Mouse (Mus musculus): ENCODE data around the gene Rbm25. TPM values are rescaled to one million over a fixed set of nuclear protein-coding genes. Genes with fewer than 3 reads are reported as not detected.

Gene Rbm25
- polyA plus RNA-seq, 1 experiment, result 5.2 TPM

DNA sequence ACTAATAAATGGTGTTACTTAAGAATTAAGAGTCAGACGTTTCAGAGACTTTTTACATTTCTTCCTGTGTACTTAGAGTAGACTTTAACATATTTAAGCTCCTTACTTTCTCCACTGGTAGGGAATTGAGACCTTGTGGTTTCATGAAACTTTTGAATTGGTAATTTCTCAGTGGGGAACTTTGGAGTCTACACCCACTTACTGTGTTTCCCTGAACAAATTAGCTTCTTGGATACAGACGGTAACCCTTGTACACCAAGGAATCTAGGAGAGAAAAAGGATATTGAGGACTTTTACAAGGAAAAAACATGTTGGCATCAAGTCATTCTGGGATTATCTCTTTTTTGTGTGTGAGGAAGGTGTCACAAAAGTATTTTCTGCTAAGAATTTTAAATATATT, 2.8 kb downstream of the Rbm25 start:
- Histone ChIP-seq H3K36me3 (ENCODE audit: control insufficient read depth) (peaks cover 39% of the 10 kb centered on the region), H3K27me3 (ENCODE audit: control insufficient read depth) (no peaks in the 10 kb centered on the region), H3K4me3 (replicated peaks) (peak overlapping the region; percentile 96), H3K9me3 (ENCODE audit: control insufficient read depth, low read length) (no peaks in the 10 kb centered on the region), H3K4me1 (ENCODE audit: control insufficient read depth) (peaks cover 23% of the 10 kb centered on the region)
- TF ChIP-seq GATA1 (IDR thresholded peaks at IDR 0.05; ENCODE audit: low read length) (no peak), TAL1 (IDR thresholded peaks at IDR 0.05; ENCODE audit: low read length) (no peak)

DNA sequence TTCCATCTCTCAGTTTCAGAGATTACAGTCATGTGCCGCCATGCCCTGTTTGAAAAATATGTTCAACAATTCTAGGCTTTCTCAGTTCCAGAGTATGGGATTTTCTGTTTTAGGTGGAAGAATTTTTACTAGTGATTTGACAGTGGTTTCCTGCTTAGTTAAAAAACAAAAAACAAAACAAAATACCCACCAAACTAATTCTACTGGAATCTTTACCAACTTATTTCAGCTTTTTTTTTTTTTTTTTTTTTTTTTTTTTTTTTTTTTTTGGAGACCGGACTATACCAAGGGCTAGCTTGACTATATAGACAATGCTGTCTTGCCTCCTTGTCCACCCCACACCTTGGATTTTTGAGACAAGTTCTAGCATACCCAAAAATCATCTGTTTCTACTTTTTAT, 10.2 kb downstream of the Rbm25 start:
- H3K4me1 ChIP-seq (ENCODE audit: control insufficient read depth), result peaks cover 5% of the 10 kb centered on the region
- no peaks in the 10 kb centered on the region for H3K27me3 ChIP-seq (ENCODE audit: control insufficient read depth)
- no peaks in the 10 kb centered on the region for H3K9me3 ChIP-seq (ENCODE audit: control insufficient read depth, low read length)
- peaks cover 88% of the 10 kb centered on the region for H3K36me3 ChIP-seq (ENCODE audit: control insufficient read depth)
- H3K4me3 ChIP-seq (replicated peaks), result no peak overlapping the region
- TF ChIP-seq TAL1 (IDR thresholded peaks at IDR 0.05; ENCODE audit: low read length), result no peak
- TF ChIP-seq GATA1 (IDR thresholded peaks at IDR 0.05; ENCODE audit: low read length), result no peak

DNA sequence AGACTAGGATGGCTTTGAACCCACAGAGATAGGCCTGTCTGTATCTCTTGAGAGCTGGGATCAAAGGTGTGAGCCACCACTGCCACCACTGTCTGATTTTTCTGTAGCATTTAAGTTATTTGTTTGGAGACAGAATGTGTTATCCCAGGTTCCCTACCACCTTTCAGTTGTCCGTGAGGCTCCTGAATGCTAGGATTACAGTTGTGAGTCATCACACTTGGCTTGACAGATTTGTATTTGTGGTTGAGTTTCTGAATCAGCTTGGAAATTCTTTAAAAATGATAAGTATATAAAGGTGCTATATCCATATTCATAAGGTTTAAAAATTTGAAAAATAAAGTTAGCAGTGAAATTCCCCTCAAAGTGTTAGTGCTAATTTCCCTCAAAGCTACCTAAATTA, 12.1 kb downstream of the Rbm25 start:
- Histone ChIP-seq H3K27me3 (ENCODE audit: control insufficient read depth) (no peaks in the 10 kb centered on the region), H3K4me3 (replicated peaks) (no peak overlapping the region), H3K4me1 (ENCODE audit: control insufficient read depth) (no peaks in the 10 kb centered on the region; the same call in 1 of the 2 replicates), H3K36me3 (ENCODE audit: control insufficient read depth) (peaks cover 88% of the 10 kb centered on the region), H3K9me3 (ENCODE audit: control insufficient read depth, low read length) (no peaks in the 10 kb centered on the region)
- TF ChIP-seq GATA1 (IDR thresholded peaks at IDR 0.05; ENCODE audit: low read length) (no peak), TAL1 (IDR thresholded peaks at IDR 0.05; ENCODE audit: low read length) (no peak)

DNA sequence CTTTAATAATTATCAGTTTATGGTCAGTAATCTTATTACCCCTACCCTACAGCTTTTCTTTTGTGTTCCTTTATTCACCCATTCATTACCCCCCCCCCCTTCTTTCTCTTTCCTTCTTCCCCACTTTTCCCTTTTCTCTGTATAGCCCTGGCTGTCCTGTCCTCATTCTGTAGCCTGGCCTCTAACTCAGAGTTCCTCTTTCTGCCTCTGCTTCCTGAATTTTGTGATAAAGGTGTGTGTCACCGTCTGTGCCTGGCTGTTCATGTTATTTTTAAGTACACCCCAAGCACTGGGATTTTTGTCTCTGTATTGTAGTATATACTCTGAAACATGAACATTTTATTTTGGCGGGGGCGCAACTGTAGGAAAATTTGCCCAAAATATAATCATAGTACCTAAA, 19.3 kb downstream of the Rbm25 start:
- H3K36me3 ChIP-seq (ENCODE audit: control insufficient read depth), result peaks cover 94% of the 10 kb centered on the region
- no peak for TF ChIP-seq TAL1 (IDR thresholded peaks at IDR 0.05; ENCODE audit: low read length)
- no peak for TF ChIP-seq GATA1 (IDR thresholded peaks at IDR 0.05; ENCODE audit: low read length)
- H3K4me3 ChIP-seq (replicated peaks), result no peak overlapping the region
- peaks cover 2% of the 10 kb centered on the region for H3K4me1 ChIP-seq (ENCODE audit: control insufficient read depth)
- H3K27me3 ChIP-seq (ENCODE audit: control insufficient read depth), result no peaks in the 10 kb centered on the region
- no peaks in the 10 kb centered on the region for H3K9me3 ChIP-seq (ENCODE audit: control insufficient read depth, low read length)

DNA sequence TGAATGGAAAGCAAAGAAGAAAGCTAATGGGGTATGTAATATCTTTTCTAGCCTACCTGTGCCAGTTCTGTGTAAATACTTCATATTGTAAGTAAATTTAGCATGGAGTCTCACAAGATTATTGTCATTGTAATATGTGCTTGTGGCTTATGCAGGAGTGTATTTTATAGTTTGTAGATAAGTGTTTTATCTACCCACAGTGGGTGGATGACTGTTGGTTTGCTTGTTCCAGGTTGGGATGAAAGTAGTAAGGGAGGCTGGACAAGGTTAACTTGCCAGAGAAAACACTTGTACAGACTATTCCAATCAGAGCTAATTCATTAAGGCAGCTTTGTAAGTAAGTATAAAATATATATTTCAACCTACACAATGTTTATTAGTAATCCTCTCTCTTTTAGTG, 20.4 kb downstream of the Rbm25 start:
- H3K9me3 ChIP-seq (ENCODE audit: control insufficient read depth, low read length), result no peaks in the 10 kb centered on the region
- H3K4me1 ChIP-seq (ENCODE audit: control insufficient read depth), result peaks cover 2% of the 10 kb centered on the region
- H3K36me3 ChIP-seq (ENCODE audit: control insufficient read depth), result peaks cover 95% of the 10 kb centered on the region
- H3K4me3 ChIP-seq (replicated peaks), result no peak overlapping the region
- no peaks in the 10 kb centered on the region for H3K27me3 ChIP-seq (ENCODE audit: control insufficient read depth)
- TF ChIP-seq TAL1 (IDR thresholded peaks at IDR 0.05; ENCODE audit: low read length), result no peak

DNA sequence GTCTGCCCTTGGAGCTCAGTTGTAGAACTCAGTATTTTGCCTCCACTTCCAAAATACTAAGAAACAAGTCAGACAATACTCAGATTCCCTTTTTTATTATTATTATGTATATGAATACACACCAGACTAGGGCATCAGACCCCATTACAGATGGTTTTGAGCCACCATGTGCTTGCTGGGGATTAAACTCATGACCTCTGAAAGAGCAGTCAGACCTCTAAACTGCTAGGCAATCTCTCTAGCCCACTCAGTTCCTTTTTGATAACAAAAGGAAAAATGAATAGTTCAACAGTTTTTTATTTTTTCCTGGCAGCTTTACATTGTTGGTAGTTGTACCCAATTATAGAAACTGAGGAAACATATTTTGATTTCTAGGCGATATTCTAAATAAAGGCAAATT, 54.4 kb downstream of the Rbm25 start:
- H3K36me3 ChIP-seq (ENCODE audit: control insufficient read depth), result peaks cover 39% of the 10 kb centered on the region
- no peaks in the 10 kb centered on the region for H3K9me3 ChIP-seq (ENCODE audit: control insufficient read depth, low read length)
- TF ChIP-seq TAL1 (IDR thresholded peaks at IDR 0.05; ENCODE audit: low read length), result no peak
- no peak for TF ChIP-seq GATA1 (IDR thresholded peaks at IDR 0.05; ENCODE audit: low read length)
- H3K27me3 ChIP-seq (ENCODE audit: control insufficient read depth), result no peaks in the 10 kb centered on the region
- H3K4me1 ChIP-seq (ENCODE audit: control insufficient read depth), result peaks cover 21% of the 10 kb centered on the region
- H3K4me3 ChIP-seq (replicated peaks), result no peak overlapping the region

DNA sequence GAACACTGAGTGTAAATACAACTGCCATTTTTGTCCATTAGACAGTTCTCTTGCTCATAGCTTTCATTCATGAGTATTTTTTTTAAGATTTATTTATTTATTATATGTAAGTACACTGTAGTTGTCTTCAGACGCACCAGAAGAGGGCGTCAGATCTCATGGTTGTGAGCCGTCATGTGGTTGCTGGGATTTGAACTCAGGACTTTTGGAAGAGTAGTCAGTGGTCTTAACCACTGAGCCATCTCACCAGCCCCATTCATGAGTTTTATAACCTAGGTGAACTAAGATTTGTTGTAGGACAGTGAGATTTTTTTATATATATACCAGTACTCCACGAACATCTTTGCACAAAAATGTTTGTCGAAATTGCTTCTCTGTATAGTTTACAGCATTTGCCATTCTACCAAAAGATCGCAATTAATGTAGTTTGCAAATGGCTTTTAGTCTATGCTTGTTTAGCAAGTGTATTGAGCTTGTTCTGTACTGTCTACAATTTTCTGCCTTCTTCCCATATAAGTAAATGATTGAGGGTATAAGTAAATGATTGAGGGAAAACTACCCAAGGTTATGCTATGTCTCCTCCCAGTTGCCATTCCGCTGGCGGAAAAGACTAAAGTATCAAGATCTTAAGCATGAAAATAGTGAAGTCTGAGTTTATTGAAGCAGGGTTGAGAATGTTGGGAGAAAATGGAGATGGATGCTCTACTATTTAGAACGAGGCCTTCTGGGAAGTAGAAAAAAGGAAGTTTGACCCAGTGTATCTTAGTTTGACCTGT, 55.7 kb downstream of the Rbm25 start:
- Histone ChIP-seq H3K4me1 (ENCODE audit: control insufficient read depth) (peaks cover 29% of the 10 kb centered on the region), H3K36me3 (ENCODE audit: control insufficient read depth) (peaks cover 33% of the 10 kb centered on the region), H3K4me3 (replicated peaks) (no peak overlapping the region), H3K9me3 (ENCODE audit: control insufficient read depth, low read length) (no peaks in the 10 kb centered on the region), H3K27me3 (ENCODE audit: control insufficient read depth) (no peaks in the 10 kb centered on the region)
- TF ChIP-seq GATA1 (IDR thresholded peaks at IDR 0.05; ENCODE audit: low read length) (no peak), TAL1 (IDR thresholded peaks at IDR 0.05; ENCODE audit: low read length) (no peak)

DNA sequence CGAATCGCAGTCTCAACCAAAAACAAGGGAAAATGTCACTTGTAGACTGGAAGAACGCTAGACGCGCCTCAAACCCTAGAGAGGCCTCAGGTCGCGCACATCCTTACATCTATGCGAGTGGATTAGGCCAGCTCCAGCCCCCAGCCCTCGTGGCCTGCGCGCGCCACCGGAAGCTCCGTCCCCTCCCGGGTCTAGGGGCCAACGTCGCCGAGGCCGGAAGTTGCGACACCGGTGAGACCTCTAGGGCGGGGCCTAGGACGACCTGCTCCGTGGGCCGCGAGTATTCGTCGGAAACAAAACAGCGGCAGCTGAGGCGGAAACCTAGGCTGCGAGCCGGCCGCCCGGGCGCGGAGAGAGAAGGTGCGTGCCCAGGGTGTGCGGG, 56.9 kb downstream of the Rbm25 start, which contains the start of gene Psen1:
Gene Psen1 (plus strand): TSS at position 219 of the 382 bp plus-strand sequence.
- peaks cover 29% of the 10 kb centered on the region for H3K4me1 ChIP-seq (ENCODE audit: control insufficient read depth)

DNA sequence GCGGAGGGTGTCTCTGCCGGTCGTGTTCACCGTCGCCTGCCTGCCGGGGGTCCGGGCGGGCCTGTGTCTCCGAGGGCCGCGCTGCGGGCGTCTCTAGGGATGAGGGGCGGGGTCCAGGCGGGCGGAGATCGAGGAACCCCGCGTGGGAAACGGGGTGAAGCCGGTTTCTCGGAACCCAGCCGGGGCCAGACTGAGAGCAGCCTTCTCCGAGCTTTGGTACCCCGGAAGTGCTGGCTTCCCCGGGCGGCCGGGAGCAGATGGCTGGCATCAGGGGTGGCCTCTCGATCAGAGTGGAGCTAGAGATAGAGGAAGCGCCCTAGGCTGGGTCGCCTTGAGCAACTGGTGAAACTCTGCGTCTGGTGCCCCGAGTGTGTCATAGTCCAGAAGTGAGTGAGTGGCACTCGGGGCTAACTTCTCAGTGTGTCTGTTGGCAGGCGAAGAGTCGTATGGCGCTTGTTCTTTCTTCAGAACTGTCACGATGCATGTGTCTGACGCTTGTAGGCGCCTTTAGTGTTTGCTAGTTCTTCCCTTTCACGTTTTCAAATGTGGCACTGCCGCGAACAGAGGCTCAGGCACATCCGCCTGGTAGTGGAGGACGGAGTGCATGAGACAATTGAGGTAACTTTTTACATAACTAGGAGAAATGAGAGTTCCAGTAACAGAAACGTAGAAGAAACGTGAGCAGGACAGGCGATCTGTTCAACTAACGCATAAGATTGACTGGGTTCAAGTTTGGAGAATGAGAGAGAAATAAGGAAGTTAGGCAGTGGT, 57.5 kb downstream of the Rbm25 start:
- no peak for TF ChIP-seq TAL1 (IDR thresholded peaks at IDR 0.05; ENCODE audit: low read length)
- no peak for TF ChIP-seq GATA1 (IDR thresholded peaks at IDR 0.05; ENCODE audit: low read length)
- H3K4me3 ChIP-seq (replicated peaks), result peak overlapping the region; percentile 87

More for the DNA sequence above, 56.9 kb downstream of the Rbm25 start, which contains the start of gene Psen1:
- Histone ChIP-seq H3K36me3 (ENCODE audit: control insufficient read depth) (peaks cover 34% of the 10 kb centered on the region), H3K27me3 (ENCODE audit: control insufficient read depth) (no peaks in the 10 kb centered on the region), H3K9me3 (ENCODE audit: control insufficient read depth, low read length) (no peaks in the 10 kb centered on the region), H3K4me3 (replicated peaks) (peak within 1 kb of the TSS; percentile 87)
- TF ChIP-seq TAL1 (IDR thresholded peaks at IDR 0.05; ENCODE audit: low read length) (no peak), GATA1 (IDR thresholded peaks at IDR 0.05; ENCODE audit: low read length) (no peak)

More for the DNA sequence above, 57.5 kb downstream of the Rbm25 start:
- Histone ChIP-seq H3K9me3 (ENCODE audit: control insufficient read depth, low read length) (no peaks in the 10 kb centered on the region), H3K36me3 (ENCODE audit: control insufficient read depth) (peaks cover 30% of the 10 kb centered on the region), H3K4me1 (ENCODE audit: control insufficient read depth) (peaks cover 29% of the 10 kb centered on the region), H3K27me3 (ENCODE audit: control insufficient read depth) (no peaks in the 10 kb centered on the region)

All from erythroblast, embryonic 14.5 days (primary cell).